Mouse (Mus musculus) forebrain, embryonic 14.5 days (tissue): Measurements from ENCODE around the gene Oat. TPM values are rescaled to one million over a fixed set of nuclear protein-coding genes. Genes with fewer than 3 reads are reported as not detected.
A peak's percentile ranks its signal among the peaks of the same experiment; 100 is the strongest.

ENCODE experiments used
- ATAC-seq: fragments of 200-750 bp; cut with Nextera tagmentation; 2 replicates; pipeline ENCODE4 v1.8.0; 2017; ENCODE audit warnings: mild to moderate bottlenecking, moderate library complexity
- DNase-seq: peaks from one replicate; pipeline ENCODE4 v3.0.0-alpha.2; 2015; ENCODE audit warnings: low spot score
- H3K27ac ChIP-seq: fragments of 300-500 bp; sonication (generic); 2 replicates; pipeline ENCODE4 v1.5.1; 2014; ENCODE audit warnings: low read depth, mild to moderate bottlenecking, control low read depth, low read length, moderate library complexity
- H3K27me3 ChIP-seq: fragments of 300-500 bp; sonication (generic); replicated peaks from 2 replicates; pipeline ENCODE4 v1.6.1; 2014; ENCODE audit warnings: low read length, control low read depth, mixed read lengths; ENCODE audit not compliant: control insufficient read depth, insufficient read depth
- H3K36me3 ChIP-seq: fragments of 300-500 bp; sonication (generic); 2 replicates; pipeline ENCODE4 v1.6.1; 2014; ENCODE audit warnings: low read length, control low read depth; ENCODE audit not compliant: control insufficient read depth, insufficient read depth
- H3K4me1 ChIP-seq: fragments of 300-500 bp; sonication (generic); 2 replicates; pipeline ENCODE4 v1.6.1; 2014; ENCODE audit warnings: antibody characterized with exemption, low read length, control low read depth; ENCODE audit not compliant: control insufficient read depth, insufficient read depth
- H3K4me2 ChIP-seq: fragments of 300-500 bp; sonication (generic); 2 replicates; pipeline ENCODE4 v1.6.1; 2014; ENCODE audit warnings: mild to moderate bottlenecking, control low read depth, low read length
- H3K4me3 ChIP-seq: fragments of 300-500 bp; sonication (generic); 2 replicates; pipeline ENCODE4 v1.5.1; 2014; ENCODE audit warnings: low read depth, low read length, control low read depth
- H3K9ac ChIP-seq: fragments of 300-500 bp; sonication (generic); 2 replicates; pipeline ENCODE4 v1.6.1; 2014; ENCODE audit warnings: mild to moderate bottlenecking, low read length, control low read depth, moderate library complexity
- H3K9me3 ChIP-seq: fragments of 300-500 bp; sonication (generic); replicated peaks from 2 replicates; pipeline ENCODE4 v1.6.1; 2016; ENCODE audit warnings: low read length, control low read depth, mixed read lengths; ENCODE audit not compliant: control insufficient read depth
- WGBS: fragments of 180-500 bp; shearing (Covaris S2); extraction: QIAGEN DNeasy Blood & Tissue Kit; methylation state at CpG from one replicate; pipeline ENCODE4 v1.1.7; 2014; 5-methylcytosine and 5-hydroxymethylcytosine counted together
- polyA plus RNA-seq: library from polyadenylated mRNA; unstranded; fragments of >200 nt; fragmentation: Nextera tagmentation; extraction: Ambion mirVana; gene quantifications from 2 replicates; pipeline ENCODE4 v1.2.1, GENCODE M21; 2014

Oat gene
- polyA plus RNA-seq, 1 experiment from 2014 or later: 138 TPM

DNA sequence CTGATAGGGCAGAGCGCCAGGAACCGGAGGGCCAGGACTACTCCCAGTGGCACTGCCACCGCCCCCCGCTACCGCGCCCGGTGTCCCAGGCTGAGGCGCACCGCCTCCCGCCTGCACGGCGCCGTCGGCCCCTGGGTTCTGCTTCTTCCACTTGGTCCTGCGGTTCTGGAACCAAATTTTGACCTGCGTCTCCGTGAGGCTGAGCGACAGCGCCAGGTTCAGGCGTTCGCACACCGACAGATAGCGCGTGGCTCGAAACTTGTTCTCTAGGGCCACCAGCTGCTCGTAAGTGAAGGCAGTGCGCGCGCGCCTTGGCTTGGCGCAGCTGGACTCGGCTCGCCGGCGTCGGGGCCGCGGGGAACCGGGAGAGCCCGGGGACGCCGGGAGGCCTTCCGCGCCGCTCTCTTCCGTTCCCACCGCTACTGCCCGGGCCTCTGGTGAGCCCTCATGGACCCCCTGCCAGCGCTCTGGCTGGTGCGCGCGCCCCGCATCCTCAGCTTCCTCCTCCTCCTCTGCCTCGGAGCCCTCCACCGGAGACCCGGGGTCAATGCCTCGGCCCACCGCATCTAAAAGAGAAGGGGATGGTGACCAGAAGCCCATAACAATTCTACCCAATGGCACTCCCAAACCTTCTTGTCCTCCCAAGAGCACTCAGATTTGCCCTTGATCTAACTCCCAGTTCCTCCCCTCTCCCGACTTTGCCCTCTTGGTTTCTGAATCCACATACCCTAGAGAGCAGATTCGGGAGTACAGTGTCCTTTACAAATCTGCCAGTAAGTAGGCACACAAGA is 21.2 kb upstream of the Oat start:
- peak overlapping the region; percentile 66 for H3K4me2 ChIP-seq
- H3K9me3 ChIP-seq: no peaks in the 10 kb centered on the region
- H3K27ac ChIP-seq: no peak overlapping the region
- DNase-seq (peak; percentile 57), ATAC-seq (no peak)
- H3K27me3 ChIP-seq: peaks cover 64% of the 10 kb centered on the region
- peaks cover 12% of the 10 kb centered on the region; the same call in 1 of the 2 replicates for H3K4me1 ChIP-seq
- no peaks in the 10 kb centered on the region for H3K36me3 ChIP-seq
- under 1% methylated on average over 52 of the region's 60 CpGs for WGBS
- peak overlapping the region; percentile 26; the same call in 1 of the 2 replicates for H3K9ac ChIP-seq
- peak overlapping the region; percentile 33 for H3K4me3 ChIP-seq

DNA sequence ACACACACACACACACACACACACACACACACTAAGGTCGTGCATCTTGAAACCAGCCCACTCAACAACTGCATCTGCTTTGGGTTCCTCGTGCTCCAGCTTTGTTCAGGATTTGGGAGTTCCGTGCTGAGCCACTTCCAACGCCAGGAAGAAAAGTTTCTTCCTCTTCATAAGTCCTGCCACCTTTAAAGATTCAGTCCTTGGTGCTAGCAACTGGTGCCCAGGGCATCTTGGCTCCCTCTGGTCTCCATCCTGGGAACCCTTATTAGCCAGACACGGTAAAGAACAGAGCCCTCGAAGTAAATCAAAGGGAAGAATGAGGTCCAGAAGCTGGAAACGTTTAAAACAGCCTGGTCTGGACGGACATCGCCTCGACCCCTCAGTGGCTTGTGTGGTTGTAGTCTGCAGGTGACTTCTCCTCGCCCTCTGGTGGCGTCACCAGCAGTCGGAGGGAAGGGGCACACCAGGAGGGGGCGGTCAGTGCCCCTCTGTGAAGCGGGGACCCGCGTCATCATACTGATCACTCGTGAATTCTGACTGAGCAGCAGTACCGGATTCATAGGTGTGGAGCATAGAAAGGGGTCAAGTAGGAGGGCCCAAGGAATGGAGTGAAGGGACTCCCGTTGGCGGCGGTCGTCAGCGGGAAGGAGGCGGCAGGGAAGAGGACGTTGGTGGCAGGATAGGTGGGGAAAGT is 20.5 kb upstream of the Oat start:
- H3K4me1 ChIP-seq: peaks cover 12% of the 10 kb centered on the region; the same call in 1 of the 2 replicates
- ATAC-seq: no peak
- WGBS: 4% methylated on average over 26 of the region's 26 CpGs
- no peak for DNase-seq
- H3K4me3 ChIP-seq: peak overlapping the region; percentile 33
- no peak overlapping the region for H3K9ac ChIP-seq
- peak overlapping the region; percentile 66 for H3K4me2 ChIP-seq
- H3K36me3 ChIP-seq: no peaks in the 10 kb centered on the region
- peaks cover 64% of the 10 kb centered on the region for H3K27me3 ChIP-seq
- H3K27ac ChIP-seq: no peak overlapping the region
- H3K9me3 ChIP-seq: no peaks in the 10 kb centered on the region

DNA sequence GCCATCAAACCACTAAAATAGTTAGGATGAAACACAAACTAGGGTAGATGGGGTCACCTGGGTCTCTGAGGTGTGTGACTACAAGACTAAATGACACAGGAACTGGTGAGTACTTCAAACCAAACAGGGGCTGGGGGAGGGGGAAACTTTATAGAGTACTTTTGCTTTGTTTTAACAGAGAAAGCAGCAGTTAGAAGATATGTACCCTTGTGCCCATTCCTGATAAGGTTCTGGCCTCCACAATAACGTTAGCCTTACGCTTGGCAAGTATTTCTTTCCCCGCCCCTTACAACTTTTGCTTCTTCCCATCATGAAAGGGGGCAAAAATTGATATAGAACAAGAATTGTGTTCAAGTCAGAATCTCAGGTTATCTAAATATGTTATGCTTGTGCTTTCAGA is 19.6 kb upstream of the Oat start:
- Histone ChIP-seq H3K27me3 (peaks cover 58% of the 10 kb centered on the region), H3K9me3 (no peaks in the 10 kb centered on the region), H3K4me1 (peaks cover 12% of the 10 kb centered on the region; the same call in 1 of the 2 replicates), H3K4me3 (no peak overlapping the region), H3K4me2 (no peak overlapping the region), H3K27ac (no peak overlapping the region), H3K36me3 (no peaks in the 10 kb centered on the region), H3K9ac (no peak overlapping the region)
- 84% methylated on average over 3 of the region's 3 CpGs for WGBS
- ATAC-seq: no peak
- no peak for DNase-seq

DNA sequence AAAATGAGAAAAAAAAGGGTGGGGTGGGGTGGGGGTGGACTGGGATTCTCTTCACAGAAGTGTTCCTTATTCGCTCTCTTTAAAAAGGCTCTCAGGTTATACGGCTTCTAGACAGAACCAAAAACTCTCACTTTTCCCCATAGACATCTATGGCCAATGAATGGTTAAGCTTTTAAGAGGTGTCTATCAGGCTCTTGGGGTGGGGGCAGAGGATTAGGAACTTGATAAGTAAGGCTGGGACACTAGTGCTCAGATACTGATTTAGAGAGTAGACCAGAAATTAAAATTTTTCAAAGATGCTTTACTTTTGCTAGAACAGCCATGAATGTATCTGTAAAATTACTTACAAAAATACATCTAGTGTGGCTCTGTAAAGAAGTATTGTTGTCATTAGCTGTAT is 18.1 kb upstream of the Oat start:
- DNase-seq: no peak

DNA sequence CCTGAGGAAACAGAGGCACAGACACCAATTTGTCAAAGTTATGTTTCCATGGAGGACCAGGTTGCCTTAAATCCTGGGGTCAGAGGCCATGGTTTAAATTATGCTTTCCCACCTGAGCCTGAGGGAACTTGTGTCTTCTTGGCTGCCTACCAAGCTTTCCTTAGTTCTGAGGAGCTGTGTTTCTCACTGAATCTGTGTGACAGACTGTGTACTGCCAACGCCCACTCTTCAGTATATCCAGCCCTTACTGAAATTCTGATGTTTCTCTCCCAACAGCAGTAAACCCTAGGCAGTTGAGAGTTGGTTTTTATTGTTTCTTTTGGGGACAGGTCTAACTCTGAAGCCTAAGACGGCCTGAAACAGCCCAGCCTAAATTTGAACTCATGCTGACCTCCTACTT is 17.6 kb upstream of the Oat start:
- Histone ChIP-seq H3K9ac (no peak overlapping the region), H3K4me1 (peaks cover 8% of the 10 kb centered on the region; the same call in 1 of the 2 replicates), H3K36me3 (no peaks in the 10 kb centered on the region), H3K4me2 (no peak overlapping the region), H3K4me3 (no peak overlapping the region), H3K9me3 (no peaks in the 10 kb centered on the region), H3K27me3 (peaks cover 38% of the 10 kb centered on the region), H3K27ac (no peak overlapping the region)
- WGBS: 62% methylated on average over 2 of the region's 2 CpGs
- DNase-seq (no peak), ATAC-seq (no peak)

More for the DNA sequence above, 18.1 kb upstream of the Oat start:
- Histone ChIP-seq H3K9ac (no peak overlapping the region), H3K4me2 (no peak overlapping the region), H3K4me3 (no peak overlapping the region), H3K4me1 (peaks cover 8% of the 10 kb centered on the region; the same call in 1 of the 2 replicates), H3K36me3 (no peaks in the 10 kb centered on the region), H3K27ac (no peak overlapping the region), H3K9me3 (no peaks in the 10 kb centered on the region), H3K27me3 (peaks cover 43% of the 10 kb centered on the region)
- ATAC-seq: no peak
- WGBS: 90% methylated on average over 2 of the region's 2 CpGs

DNA sequence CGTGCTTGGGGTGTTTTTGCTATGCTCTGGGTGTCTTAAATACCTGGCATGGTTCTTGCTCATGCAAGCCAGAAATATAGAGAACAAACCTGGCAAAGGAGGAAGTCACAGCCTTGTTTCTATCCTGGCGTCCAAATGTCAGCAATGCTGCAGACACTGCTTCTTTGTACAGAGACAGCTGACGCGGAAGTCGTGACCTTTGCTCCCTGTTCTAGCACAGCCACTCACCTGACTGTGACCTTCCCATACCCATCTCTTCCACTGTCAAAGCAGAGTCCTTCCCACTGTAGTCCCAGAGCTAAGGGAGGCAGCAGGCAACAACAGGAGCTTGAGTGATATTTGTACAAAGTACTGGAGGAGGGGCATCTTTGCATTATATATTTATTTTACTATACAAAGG is 13.4 kb upstream of the Oat start:
- 70% methylated on average over 5 of the region's 5 CpGs for WGBS
- no peak overlapping the region for H3K9ac ChIP-seq
- ATAC-seq (no peak), DNase-seq (no peak)
- no peaks in the 10 kb centered on the region for H3K9me3 ChIP-seq
- H3K4me3 ChIP-seq: no peak overlapping the region
- H3K36me3 ChIP-seq: no peaks in the 10 kb centered on the region
- H3K27ac ChIP-seq: no peak overlapping the region
- H3K4me1 ChIP-seq: no peaks in the 10 kb centered on the region
- H3K27me3 ChIP-seq: no peaks in the 10 kb centered on the region
- H3K4me2 ChIP-seq: no peak overlapping the region

DNA sequence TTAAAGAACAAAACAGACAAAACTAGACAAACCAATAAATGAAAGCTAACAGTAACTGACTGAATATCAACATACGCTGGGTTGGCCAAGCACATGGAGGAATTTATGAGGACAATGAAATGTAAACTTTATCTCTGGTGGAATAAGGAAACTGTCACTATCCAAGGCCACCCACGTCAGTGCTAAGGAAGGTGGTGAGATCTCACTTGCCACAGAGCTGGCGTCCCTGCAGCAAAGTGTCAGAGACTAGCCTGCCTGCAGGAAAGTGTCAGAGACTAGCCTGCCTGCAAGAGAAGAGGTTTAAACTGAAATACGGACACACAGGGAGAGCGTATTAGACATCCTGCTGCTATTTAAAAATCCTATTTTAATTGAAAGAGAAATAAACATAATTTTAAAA is 11.0 kb upstream of the Oat start:
- no peak overlapping the region for H3K27ac ChIP-seq
- H3K36me3 ChIP-seq: no peaks in the 10 kb centered on the region
- H3K9me3 ChIP-seq: no peaks in the 10 kb centered on the region
- 71% methylated on average over 5 of the region's 5 CpGs for WGBS
- H3K27me3 ChIP-seq: no peaks in the 10 kb centered on the region
- no peak overlapping the region for H3K9ac ChIP-seq
- no peak for ATAC-seq
- no peak overlapping the region for H3K4me3 ChIP-seq
- no peak for DNase-seq
- no peaks in the 10 kb centered on the region for H3K4me1 ChIP-seq
- no peak overlapping the region for H3K4me2 ChIP-seq

DNA sequence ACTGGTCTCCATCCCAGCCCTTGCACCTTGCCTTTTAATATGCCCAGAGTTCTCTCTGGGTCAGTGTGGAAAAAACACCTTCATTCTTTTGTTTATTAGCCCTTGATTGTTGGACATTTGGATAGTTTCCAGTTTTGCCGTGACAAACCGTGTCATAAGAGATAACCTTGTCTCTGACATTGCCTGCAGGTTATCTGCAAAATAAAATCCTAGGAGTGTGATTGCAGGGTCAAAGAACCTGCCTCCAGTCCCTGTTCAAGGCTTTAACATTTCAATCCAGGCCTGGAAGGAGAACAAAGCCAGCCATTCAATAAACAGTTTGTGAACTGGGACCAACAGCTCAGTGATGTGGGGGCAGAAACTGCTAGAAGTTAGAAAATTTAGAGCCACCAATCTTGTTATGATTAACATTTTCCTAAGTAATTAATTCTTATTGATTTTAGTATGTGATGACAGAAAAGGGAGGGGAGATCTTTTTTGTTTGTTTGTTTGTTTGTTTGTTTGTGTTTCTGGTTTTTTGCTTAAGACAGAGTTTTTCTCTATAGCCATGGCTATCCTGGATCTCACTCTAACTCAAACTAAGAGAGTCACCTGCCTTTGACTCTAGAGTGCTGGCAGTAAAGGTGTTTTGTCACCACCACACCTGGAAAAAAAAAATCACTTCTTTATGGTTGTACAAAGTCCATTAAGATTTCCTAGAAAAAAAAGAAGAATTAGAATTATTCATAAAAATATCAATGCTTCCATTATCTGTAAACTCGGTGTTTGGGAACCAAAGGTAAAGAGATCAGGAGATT is 9.7 kb upstream of the Oat start:
- Histone ChIP-seq H3K36me3 (no peaks in the 10 kb centered on the region), H3K4me3 (no peak overlapping the region), H3K27ac (no peak overlapping the region), H3K27me3 (no peaks in the 10 kb centered on the region), H3K4me1 (no peaks in the 10 kb centered on the region), H3K4me2 (no peak overlapping the region), H3K9ac (no peak overlapping the region), H3K9me3 (no peaks in the 10 kb centered on the region)
- DNase-seq (no peak), ATAC-seq (no peak)
- WGBS: 74% methylated on average over 3 of the region's 3 CpGs
